Mouse (Mus musculus): ENCODE data around the gene Esrrg. TPM values are rescaled to one million over a fixed set of nuclear protein-coding genes. Genes with fewer than 3 reads are reported as not detected.

Esrrg gene
- polyA plus RNA-seq, 1 experiment from 2014 or later: 8.1 TPM

DNA sequence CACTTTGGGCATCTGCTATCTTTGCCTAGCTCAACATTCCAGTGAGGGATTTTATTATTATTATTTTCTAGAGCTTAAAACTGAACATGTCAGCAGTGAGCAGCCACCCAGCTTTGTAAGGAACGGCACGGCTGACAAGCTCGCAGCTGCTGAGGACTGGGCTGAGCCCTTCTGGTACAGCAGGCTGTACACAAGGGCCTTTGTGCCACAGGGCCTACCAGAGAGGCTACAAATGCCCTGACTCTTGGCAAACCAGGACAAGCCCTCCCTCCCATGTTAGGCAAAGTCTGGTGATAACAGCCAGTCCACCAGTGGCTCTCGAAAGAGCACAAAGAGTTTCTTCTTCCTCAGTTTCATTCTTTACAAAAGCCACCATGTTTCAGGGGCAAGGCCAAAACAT is 75.9 kb downstream of the Esrrg start:
- no peak overlapping the region for H3K27ac ChIP-seq (replicated peaks)

DNA sequence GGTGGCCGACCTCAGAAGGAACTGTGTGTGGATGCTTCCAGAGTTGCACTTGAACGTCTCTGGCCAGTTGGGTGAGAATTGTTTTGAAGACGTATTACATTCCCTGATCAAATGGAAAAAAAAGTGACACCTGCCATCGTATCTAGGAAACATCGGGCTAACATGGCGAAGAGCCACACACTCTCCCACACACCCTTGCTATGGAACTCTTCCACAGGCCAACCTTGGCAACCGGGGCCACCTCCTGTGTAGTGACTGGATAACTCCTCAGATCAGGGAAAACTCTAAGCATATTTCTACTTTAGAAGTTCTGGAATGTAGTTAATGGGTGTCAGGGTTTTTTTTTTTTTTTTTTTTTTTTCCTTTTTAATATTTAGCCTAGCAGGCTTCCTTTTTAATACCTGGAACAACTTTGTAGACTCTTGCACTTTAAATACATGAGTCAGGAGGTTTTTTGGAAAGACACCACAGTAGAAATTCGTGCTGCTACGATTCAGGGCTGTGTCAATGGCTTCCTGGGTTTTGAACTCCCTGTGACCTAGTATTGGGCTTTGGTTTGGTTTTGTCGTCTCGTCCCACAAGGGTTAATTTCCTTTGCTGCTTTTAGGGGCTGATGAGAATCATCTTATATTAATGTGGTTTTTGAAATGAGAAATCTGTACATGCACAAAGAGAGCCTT is 83.4 kb downstream of the Esrrg start:
- 90% methylated on average over 11 of the region's 11 CpGs for WGBS
- no peak overlapping the region for H3K27ac ChIP-seq (replicated peaks)
- no peak overlapping the region for H3K4me3 ChIP-seq
- no peak overlapping the region for H3K4me2 ChIP-seq (replicated peaks)
- no peak for ATAC-seq (ENCODE audit: low FRiP score, low read depth)
- H3K9me3 ChIP-seq: no peaks in the 10 kb centered on the region
- H3K9ac ChIP-seq (replicated peaks): no peak overlapping the region
- H3K4me1 ChIP-seq: no peaks in the 10 kb centered on the region
- no peaks in the 10 kb centered on the region for H3K36me3 ChIP-seq
- H3K27me3 ChIP-seq: no peaks in the 10 kb centered on the region

More for the DNA sequence above, 75.9 kb downstream of the Esrrg start:
- WGBS: 84% methylated on average over 4 of the region's 4 CpGs
- Histone ChIP-seq H3K9me3 (no peaks in the 10 kb centered on the region), H3K4me1 (no peaks in the 10 kb centered on the region), H3K9ac (replicated peaks) (no peak overlapping the region), H3K36me3 (no peaks in the 10 kb centered on the region), H3K27me3 (no peaks in the 10 kb centered on the region), H3K4me3 (no peak overlapping the region), H3K4me2 (replicated peaks) (no peak overlapping the region)
- ATAC-seq (ENCODE audit: low FRiP score, low read depth): no peak

DNA sequence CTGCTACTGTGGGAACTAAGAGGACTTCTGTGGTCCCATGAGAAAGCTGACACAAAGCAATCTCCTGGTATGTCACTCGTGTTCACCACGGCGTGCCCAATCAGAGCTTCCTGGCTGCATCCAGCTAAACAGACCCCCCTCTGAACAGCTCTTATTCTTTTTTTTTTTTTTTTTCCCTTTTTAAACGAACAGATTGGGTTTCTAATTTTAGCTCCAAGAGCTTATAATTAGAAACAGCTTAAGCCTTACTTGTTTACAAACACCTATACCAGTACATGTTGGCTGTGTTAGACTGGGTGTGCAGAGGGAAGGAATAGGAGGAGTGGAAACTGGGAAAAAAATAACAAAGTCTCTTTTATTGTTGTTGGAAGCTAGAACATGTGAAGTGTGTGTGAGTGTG is 86.3 kb downstream of the Esrrg start:
- Histone ChIP-seq H3K9ac (replicated peaks) (no peak overlapping the region), H3K4me3 (no peak overlapping the region), H3K9me3 (no peaks in the 10 kb centered on the region), H3K4me2 (replicated peaks) (no peak overlapping the region), H3K4me1 (no peaks in the 10 kb centered on the region), H3K27me3 (no peaks in the 10 kb centered on the region), H3K36me3 (no peaks in the 10 kb centered on the region), H3K27ac (replicated peaks) (no peak overlapping the region)
- no peak for ATAC-seq (ENCODE audit: low FRiP score, low read depth)
- WGBS: 62% methylated on average over 4 of the region's 4 CpGs

DNA sequence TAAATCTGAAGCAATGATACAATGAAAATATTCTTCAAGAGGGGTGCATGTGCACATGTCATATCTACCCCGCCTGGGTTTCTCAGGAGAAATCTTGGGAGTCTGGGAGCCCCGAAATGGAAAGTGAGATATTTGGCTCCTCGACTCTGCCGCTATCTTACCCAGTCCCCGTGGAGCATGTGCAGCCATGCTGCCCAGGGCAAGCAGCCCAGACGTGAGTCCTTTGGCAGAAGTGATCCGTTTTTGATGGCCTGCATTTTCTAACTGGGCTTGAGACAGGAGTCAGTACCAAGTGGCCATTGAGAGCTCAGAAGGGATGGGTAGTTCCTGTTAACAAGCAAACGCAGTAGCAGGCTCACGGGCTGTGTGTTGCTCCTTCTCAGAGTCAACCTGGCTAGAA is 89.6 kb downstream of the Esrrg start:
- Histone ChIP-seq H3K4me1 (no peaks in the 10 kb centered on the region), H3K36me3 (no peaks in the 10 kb centered on the region), H3K9ac (replicated peaks) (no peak overlapping the region), H3K27me3 (no peaks in the 10 kb centered on the region), H3K4me3 (no peak overlapping the region), H3K4me2 (replicated peaks) (no peak overlapping the region), H3K27ac (replicated peaks) (no peak overlapping the region), H3K9me3 (no peaks in the 10 kb centered on the region)
- WGBS: 93% methylated on average over 9 of the region's 9 CpGs
- no peak for ATAC-seq (ENCODE audit: low FRiP score, low read depth)

DNA sequence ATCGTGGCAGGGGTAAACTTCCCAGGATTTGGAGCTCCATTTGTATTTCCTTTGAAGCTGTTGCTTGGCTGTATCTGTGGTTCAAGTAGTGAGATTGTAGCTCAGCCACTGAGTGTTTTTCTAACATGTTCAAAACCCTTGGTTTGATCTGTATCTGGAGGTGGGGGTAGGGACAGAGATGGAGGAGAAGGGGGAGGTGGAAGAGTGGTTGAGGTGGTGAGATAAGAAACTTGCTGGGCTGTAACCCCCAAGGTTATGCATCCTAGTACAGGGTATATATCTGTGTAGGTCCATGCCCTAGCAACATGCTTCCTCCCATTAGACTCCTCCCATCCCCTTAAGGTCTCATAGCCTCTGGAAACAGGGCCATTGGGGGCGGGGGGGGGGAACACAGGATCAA is 92.4 kb downstream of the Esrrg start:
- Histone ChIP-seq H3K9me3 (no peaks in the 10 kb centered on the region), H3K4me2 (replicated peaks) (no peak overlapping the region), H3K36me3 (no peaks in the 10 kb centered on the region), H3K27me3 (no peaks in the 10 kb centered on the region), H3K4me1 (peaks cover 4% of the 10 kb centered on the region; the same call in 1 of the 2 replicates), H3K27ac (replicated peaks) (no peak overlapping the region), H3K4me3 (no peak overlapping the region), H3K9ac (replicated peaks) (no peak overlapping the region)
- no peak for ATAC-seq (ENCODE audit: low FRiP score, low read depth)
- WGBS: 75% methylated on average over 2 of the region's 2 CpGs

DNA sequence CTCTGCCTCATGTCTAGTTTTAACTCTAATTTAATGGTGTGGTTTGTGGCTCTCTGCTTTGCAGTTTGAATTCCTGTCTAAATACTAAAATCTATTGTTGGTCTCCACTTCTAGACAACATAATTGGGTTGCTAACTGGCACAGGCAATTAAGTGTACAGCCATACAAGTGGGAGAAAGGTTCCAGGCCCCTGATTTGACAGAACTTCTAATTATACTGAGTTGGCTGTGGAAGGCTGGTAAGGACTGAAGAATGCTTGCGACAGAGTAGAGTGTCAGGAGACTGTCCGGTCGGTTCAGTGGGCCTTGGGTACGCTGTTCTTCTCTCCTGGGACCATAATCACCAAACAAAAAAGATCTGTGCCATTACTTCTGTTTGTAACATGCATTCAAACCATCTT is 96.3 kb downstream of the Esrrg start:
- WGBS: 86% methylated on average over 4 of the region's 4 CpGs

DNA sequence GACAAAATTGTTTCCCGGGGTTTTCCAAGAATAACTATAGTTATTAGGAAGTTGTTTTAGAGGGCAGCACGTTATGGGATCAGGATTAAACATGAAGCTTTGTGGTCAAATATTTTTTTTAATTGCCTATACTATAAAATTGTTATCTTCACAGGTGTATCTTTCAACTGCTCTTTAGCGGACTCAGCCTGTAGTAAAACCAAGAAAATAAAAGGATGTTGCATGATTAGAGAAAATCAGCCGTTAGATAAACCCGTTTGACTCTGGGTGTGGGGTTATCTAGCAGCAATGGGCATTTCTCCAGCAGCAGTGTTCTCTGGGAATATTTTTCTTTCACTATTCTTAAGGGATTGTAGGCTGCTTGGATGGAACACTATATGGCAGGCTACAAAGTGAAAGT is 96.8 kb downstream of the Esrrg start:
- Histone ChIP-seq H3K27me3 (no peaks in the 10 kb centered on the region; the same call in 1 of the 2 replicates), H3K9ac (replicated peaks) (no peak overlapping the region), H3K9me3 (no peaks in the 10 kb centered on the region), H3K4me3 (no peak overlapping the region), H3K4me2 (replicated peaks) (no peak overlapping the region), H3K27ac (replicated peaks) (no peak overlapping the region), H3K36me3 (no peaks in the 10 kb centered on the region), H3K4me1 (peaks cover 6% of the 10 kb centered on the region; the same call in 1 of the 2 replicates)
- ATAC-seq (ENCODE audit: low FRiP score, low read depth): no peak
- 81% methylated on average over 5 of the region's 5 CpGs for WGBS

More for the DNA sequence above, 96.3 kb downstream of the Esrrg start:
- Histone ChIP-seq H3K27ac (replicated peaks) (no peak overlapping the region), H3K9me3 (no peaks in the 10 kb centered on the region), H3K4me1 (peaks cover 6% of the 10 kb centered on the region; the same call in 1 of the 2 replicates), H3K9ac (replicated peaks) (no peak overlapping the region), H3K4me2 (replicated peaks) (no peak overlapping the region), H3K27me3 (no peaks in the 10 kb centered on the region; the same call in 1 of the 2 replicates), H3K36me3 (no peaks in the 10 kb centered on the region), H3K4me3 (no peak overlapping the region)
- ATAC-seq (ENCODE audit: low FRiP score, low read depth): no peak

DNA sequence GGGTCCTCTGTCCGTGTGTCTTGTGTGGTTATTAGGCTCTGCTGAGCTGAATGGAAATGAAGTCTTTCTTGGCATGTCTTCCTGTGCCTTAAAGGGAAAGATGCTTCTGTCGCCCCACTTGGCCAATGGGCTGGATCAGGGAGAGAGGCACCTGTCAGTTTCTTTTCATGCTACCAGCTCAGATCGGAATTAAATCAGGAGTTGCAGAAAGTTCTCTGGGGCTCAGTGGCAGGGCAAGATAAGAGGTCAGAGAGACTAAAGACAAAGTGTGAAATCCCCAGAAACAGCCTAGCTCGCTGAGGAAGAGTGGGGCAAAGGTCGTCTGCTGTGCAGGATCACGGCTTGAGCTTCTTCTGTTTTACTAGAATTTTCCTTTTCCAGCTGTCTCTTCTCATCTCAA is 97.5 kb downstream of the Esrrg start:
- no peak overlapping the region for H3K9ac ChIP-seq (replicated peaks)
- no peak for ATAC-seq (ENCODE audit: low FRiP score, low read depth)
- peaks cover 6% of the 10 kb centered on the region; the same call in 1 of the 2 replicates for H3K4me1 ChIP-seq
- no peak overlapping the region for H3K27ac ChIP-seq (replicated peaks)
- WGBS: 19% methylated on average over 6 of the region's 6 CpGs
- H3K4me2 ChIP-seq (replicated peaks): no peak overlapping the region
- H3K27me3 ChIP-seq: no peaks in the 10 kb centered on the region; the same call in 1 of the 2 replicates
- H3K4me3 ChIP-seq: no peak overlapping the region
- no peaks in the 10 kb centered on the region for H3K36me3 ChIP-seq
- H3K9me3 ChIP-seq: no peaks in the 10 kb centered on the region

DNA sequence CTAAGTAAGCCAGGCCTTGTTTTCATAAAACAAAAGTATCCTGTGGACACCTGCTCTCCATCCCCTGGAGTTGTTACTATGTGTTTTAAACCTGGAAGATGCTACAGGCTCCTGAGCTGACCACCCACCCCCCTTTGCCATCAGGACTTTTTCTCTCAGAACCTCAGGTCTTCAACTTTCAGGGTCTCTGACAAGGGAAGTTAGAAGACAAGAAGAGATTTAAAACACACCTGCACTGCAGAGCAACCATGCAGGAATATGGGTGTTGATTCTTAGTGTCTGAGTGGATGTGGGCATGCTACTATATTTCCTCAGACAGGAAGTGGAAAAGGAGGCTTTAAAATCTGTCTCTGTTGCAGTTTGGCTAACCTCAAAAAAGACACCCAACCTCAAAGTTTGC is 98.6 kb downstream of the Esrrg start:
- Histone ChIP-seq H3K9ac (replicated peaks) (no peak overlapping the region), H3K36me3 (no peaks in the 10 kb centered on the region), H3K4me2 (replicated peaks) (no peak overlapping the region), H3K9me3 (no peaks in the 10 kb centered on the region), H3K4me3 (no peak overlapping the region), H3K27me3 (no peaks in the 10 kb centered on the region; the same call in 1 of the 2 replicates), H3K27ac (replicated peaks) (no peak overlapping the region), H3K4me1 (peaks cover 15% of the 10 kb centered on the region)
- no peak for ATAC-seq (ENCODE audit: low FRiP score, low read depth)

DNA sequence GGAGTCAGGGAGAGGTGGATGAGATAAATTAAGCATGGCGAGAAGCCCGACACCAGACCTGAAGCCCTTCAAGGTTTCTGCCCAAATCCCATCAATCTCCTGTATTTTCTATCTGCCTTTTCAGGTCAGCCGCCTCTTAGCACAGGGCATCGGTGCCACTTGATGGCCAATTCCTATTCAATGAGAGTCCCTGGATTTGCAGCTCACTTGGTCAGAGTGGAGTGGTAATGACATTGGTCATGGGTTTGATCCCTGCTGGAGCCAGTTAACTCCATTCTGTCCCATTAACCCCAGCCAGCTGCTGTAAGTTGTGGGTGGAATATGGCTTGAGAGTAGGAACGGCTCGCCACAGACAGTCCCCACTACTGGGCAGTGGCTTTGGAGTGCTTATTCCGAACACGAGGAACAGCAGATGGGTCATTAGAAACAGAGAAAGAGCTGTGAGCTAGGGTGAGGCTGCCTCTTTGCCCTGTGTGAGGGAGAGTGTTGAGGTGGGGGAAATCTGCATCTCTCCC is 101.9 kb downstream of the Esrrg start:
- 57% methylated on average over 8 of the region's 8 CpGs for WGBS
- Histone ChIP-seq H3K36me3 (no peaks in the 10 kb centered on the region), H3K4me1 (peaks cover 15% of the 10 kb centered on the region), H3K9ac (replicated peaks) (no peak overlapping the region), H3K4me2 (replicated peaks) (no peak overlapping the region), H3K27ac (replicated peaks) (no peak overlapping the region), H3K9me3 (no peaks in the 10 kb centered on the region), H3K27me3 (peaks cover 3% of the 10 kb centered on the region), H3K4me3 (no peak overlapping the region)
- peak; percentile 58 for ATAC-seq (ENCODE audit: low FRiP score, low read depth)

DNA sequence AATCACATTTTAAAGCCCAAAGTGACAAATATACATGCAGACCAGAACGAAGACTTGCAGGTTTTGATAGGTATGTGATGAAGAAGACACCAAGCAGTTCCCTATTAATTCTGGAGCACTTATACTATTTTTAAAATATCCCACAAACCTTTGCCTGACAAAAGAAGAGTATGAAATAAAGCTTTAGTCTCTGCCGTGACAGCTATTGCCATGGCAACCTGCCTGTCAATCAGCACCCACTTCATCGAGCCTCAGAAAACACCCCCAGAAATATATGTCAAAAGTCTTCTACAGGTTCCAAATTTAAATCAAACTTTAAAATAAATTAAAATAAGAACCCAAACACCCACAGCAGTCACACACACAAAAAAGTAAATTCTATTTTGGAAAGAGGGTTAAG is 112.4 kb downstream of the Esrrg start:
- Histone ChIP-seq H3K9me3 (no peaks in the 10 kb centered on the region), H3K4me1 (peaks cover 8% of the 10 kb centered on the region; the same call in 1 of the 2 replicates), H3K27ac (replicated peaks) (no peak overlapping the region), H3K9ac (replicated peaks) (no peak overlapping the region), H3K36me3 (no peaks in the 10 kb centered on the region), H3K27me3 (no peaks in the 10 kb centered on the region), H3K4me3 (no peak overlapping the region), H3K4me2 (replicated peaks) (no peak overlapping the region)
- WGBS: 41% methylated on average over 3 of the region's 3 CpGs
- ATAC-seq (ENCODE audit: low FRiP score, low read depth): no peak

DNA sequence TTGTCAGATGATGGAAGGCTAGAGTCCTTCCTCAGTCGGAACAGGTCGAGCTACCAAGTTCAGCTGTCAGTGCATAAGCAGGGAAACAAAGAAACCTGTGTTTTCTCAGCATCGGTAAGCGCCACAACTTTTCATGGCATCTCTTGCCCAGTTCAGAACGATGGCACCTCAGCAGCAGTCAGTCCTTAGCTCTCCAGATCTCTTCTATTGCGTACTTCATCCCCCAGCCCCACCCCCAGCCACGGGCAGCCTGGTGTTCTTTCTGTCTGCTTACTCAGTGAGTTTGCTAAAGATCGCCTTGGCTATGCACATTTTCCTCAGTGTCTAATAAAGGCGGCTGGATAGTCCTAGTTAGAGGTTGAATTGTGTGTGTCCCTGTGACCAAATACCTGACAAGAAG is 113.4 kb downstream of the Esrrg start:
- Histone ChIP-seq H3K9me3 (no peaks in the 10 kb centered on the region), H3K36me3 (no peaks in the 10 kb centered on the region), H3K4me1 (peaks cover 8% of the 10 kb centered on the region; the same call in 1 of the 2 replicates), H3K4me2 (replicated peaks) (no peak overlapping the region), H3K9ac (replicated peaks) (no peak overlapping the region), H3K4me3 (no peak overlapping the region), H3K27me3 (no peaks in the 10 kb centered on the region), H3K27ac (replicated peaks) (no peak overlapping the region)
- ATAC-seq (ENCODE audit: low FRiP score, low read depth): no peak
- WGBS: 67% methylated on average over 9 of the region's 9 CpGs

DNA sequence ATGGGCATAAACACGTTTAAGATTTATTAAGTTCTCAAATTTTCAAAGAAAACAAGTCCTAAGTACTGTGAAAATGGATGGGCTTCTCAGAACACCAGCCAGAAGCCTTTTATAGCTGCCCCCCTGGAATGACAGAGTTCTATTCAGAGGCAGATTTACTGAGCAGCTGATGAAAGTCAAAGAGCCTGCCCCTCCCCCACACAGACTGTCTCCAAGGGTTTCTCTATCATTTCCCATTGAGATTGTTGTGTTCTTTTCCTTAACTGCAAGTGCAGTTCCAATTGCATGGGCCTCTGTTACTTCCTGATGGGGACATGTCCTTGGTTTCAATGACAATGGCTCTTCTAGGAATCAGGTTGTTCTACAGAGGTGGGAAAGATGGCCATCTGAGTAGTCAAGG is 116.1 kb downstream of the Esrrg start:
- Histone ChIP-seq H3K4me2 (replicated peaks) (no peak overlapping the region), H3K9ac (replicated peaks) (no peak overlapping the region), H3K4me3 (no peak overlapping the region), H3K36me3 (no peaks in the 10 kb centered on the region), H3K4me1 (peaks cover 8% of the 10 kb centered on the region; the same call in 1 of the 2 replicates), H3K27ac (replicated peaks) (no peak overlapping the region), H3K9me3 (no peaks in the 10 kb centered on the region), H3K27me3 (no peaks in the 10 kb centered on the region)
- 22% methylated on average over 1 of the region's 1 CpGs for WGBS
- ATAC-seq (ENCODE audit: low FRiP score, low read depth): no peak

Measured in midbrain, embryonic 12.5 days (tissue).